In the genomic region with DNA sequence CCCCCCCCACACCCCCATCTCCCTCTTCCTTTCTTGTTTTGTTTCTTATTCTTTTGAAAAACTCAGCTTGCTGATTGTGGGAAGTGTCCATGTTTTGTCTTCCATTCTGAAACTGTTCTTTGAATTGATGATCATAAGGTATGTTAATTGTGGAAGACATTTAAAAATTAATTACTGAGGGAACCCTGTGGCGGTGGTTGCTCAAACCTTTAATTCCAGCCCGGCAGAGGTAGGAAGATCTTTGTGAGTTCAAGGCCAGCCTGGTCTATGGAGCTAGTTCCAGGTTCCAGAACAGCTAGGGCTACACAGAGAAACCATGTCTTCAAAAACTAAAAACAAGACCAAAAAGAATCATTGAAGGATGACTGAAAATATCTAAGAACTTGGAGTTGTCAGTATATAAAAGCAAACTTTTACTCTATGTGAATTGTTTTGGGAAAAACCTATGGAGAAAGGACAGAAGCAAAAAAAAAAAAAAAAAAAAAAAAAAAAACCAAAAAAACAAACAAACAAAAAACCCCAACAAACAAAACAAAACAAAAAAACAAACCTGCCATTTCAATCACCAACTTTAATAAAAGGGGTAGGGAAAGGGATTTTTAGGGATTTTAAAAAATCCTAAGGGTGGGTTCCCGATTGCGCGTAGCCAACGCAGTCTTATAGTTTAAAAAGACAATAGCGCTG, we compare ENCODE assay signal across 8 mouse cellular contexts. TPM values are rescaled to one million over a fixed set of nuclear protein-coding genes. Genes with fewer than 3 reads are reported as not detected.
DNase-seq lines count a peak whose midpoint lies in the region; ATAC-seq lines count a peak whose summit lies in the region.

No protein-coding gene starts in this region.

- no peak overlapping the region for H3K27ac ChIP-seq in kidney, embryonic 15.5 days
- H3K27ac ChIP-seq in brown adipose tissue, adult 24 weeks (replicated peaks; ENCODE audit: low read depth, low read length), result no peak overlapping the region
- H3K27ac ChIP-seq in hindbrain, embryonic 12.5 days, result no peak overlapping the region
- H3K27ac ChIP-seq in midbrain, embryonic 13.5 days, result no peak overlapping the region

- H3K36me3 ChIP-seq in kidney, embryonic 15.5 days, result no peaks in the 10 kb centered on the region
- no peaks in the 10 kb centered on the region for H3K36me3 ChIP-seq in hindbrain, embryonic 12.5 days
- no peaks in the 10 kb centered on the region for H3K36me3 ChIP-seq in midbrain, embryonic 13.5 days

- H3K4me2 ChIP-seq in kidney, embryonic 15.5 days, result peak overlapping the region; percentile 58
- H3K4me2 ChIP-seq in hindbrain, embryonic 12.5 days (replicated peaks), result peak overlapping the region; percentile 42
- peak overlapping the region; percentile 41 for H3K4me2 ChIP-seq in midbrain, embryonic 13.5 days (replicated peaks)

- no peak for ATAC-seq in kidney, embryonic 15.5 days (replicated peaks; ENCODE audit: low FRiP score)
- ATAC-seq in hindbrain, embryonic 12.5 days (ENCODE audit: low FRiP score), result no peak
- ATAC-seq in midbrain, embryonic 13.5 days, result no peak
- ATAC-seq in inflammation-experienced regulatory T-cells, adult 6 months, result no peak
- no peak for ATAC-seq in frontal cortex, adult (ENCODE audit: low TSS enrichment)

- no peaks in the 10 kb centered on the region for H3K9me3 ChIP-seq in kidney, embryonic 15.5 days (replicated peaks)
- no peaks in the 10 kb centered on the region for H3K9me3 ChIP-seq in hindbrain, embryonic 12.5 days (replicated peaks)
- no peaks in the 10 kb centered on the region for H3K9me3 ChIP-seq in midbrain, embryonic 13.5 days

- 0 out of 2 replicates have a peak, but pooled peaks cover 9% of the 10 kb centered on the region for H3K27me3 ChIP-seq in kidney, embryonic 15.5 days
- no peaks in the 10 kb centered on the region for H3K27me3 ChIP-seq in hindbrain, embryonic 12.5 days
- H3K27me3 ChIP-seq in midbrain, embryonic 13.5 days, result no peaks in the 10 kb centered on the region

- no peak for DNase-seq in kidney, postnatal 14 days
- DNase-seq in kidney, adult 11 months, result no peak

- WGBS in kidney, embryonic 15.5 days, result 17% methylated on average over 7 of the region's 7 CpGs
- 13% methylated on average over 7 of the region's 7 CpGs for WGBS in hindbrain, embryonic 12.5 days
- 7% methylated on average over 7 of the region's 7 CpGs for WGBS in midbrain, embryonic 13.5 days

- peak overlapping the region; percentile 21; the same call in 1 of the 2 replicates for H3K9ac ChIP-seq in kidney, embryonic 15.5 days
- no peak overlapping the region for H3K9ac ChIP-seq in hindbrain, embryonic 12.5 days
- H3K9ac ChIP-seq in midbrain, embryonic 13.5 days (replicated peaks), result no peak overlapping the region

- peaks cover 14% of the 10 kb centered on the region; the same call in 1 of the 2 replicates for H3K4me1 ChIP-seq in kidney, embryonic 15.5 days
- no peaks in the 10 kb centered on the region for H3K4me1 ChIP-seq in brown adipose tissue, adult 24 weeks (ENCODE audit: control insufficient read depth, insufficient read depth, insufficient read length, low read length)
- no peaks in the 10 kb centered on the region; the same call in 1 of the 2 replicates for H3K4me1 ChIP-seq in hindbrain, embryonic 12.5 days
- no peaks in the 10 kb centered on the region for H3K4me1 ChIP-seq in midbrain, embryonic 13.5 days (replicated peaks)

- H3K4me3 ChIP-seq in kidney, embryonic 15.5 days (replicated peaks), result peak overlapping the region; percentile 38
- peak overlapping the region; percentile 51 for H3K4me3 ChIP-seq in brown adipose tissue, adult 24 weeks (ENCODE audit: insufficient read depth, low read depth, low read length)
- H3K4me3 ChIP-seq in hindbrain, embryonic 12.5 days, result peak overlapping the region; percentile 18; the same call in 1 of the 2 replicates
- H3K4me3 ChIP-seq in midbrain, embryonic 13.5 days (replicated peaks), result peak overlapping the region; percentile 14; the same call in 1 of the 2 replicates

RNA-seq across cellular contexts. Expression of gene Morf4l1, which starts 11.0 kb away (rescaled TPM):
- 440 and 441 TPM in 2 replicates for polyA plus RNA-seq in kidney, embryonic 15.5 days (2015; fragmentation: Nextera tagmentation; extraction: Ambion mirVana)
- polyA plus RNA-seq in brown adipose tissue, adult 24 weeks (2012; ENCODE audit: insufficient read depth, insufficient read length, missing spikeins), result 242 and 410 TPM in 2 replicates
- polyA plus RNA-seq in hindbrain, embryonic 12.5 days (2016; fragmentation: Nextera tagmentation; extraction: Ambion mirVana), result 512 and 551 TPM in 2 replicates
- 575 and 608 TPM in 2 replicates for polyA plus RNA-seq in midbrain, embryonic 13.5 days (2015; fragmentation: Nextera tagmentation; extraction: Ambion mirVana)
- 100 to 1,000 TPM; 287 to 345 (median 307) TPM for polyA plus RNA-seq in inflammation-experienced regulatory T-cells, adult 6 months (2017; shearing (Covaris generic))

RNA-seq across cellular contexts. Expression of gene Adamts7, which starts 37.3 kb away (rescaled TPM):
- polyA plus RNA-seq in kidney, embryonic 15.5 days (2015; fragmentation: Nextera tagmentation; extraction: Ambion mirVana), result 13.3 and 14.9 TPM in 2 replicates
- 0.40 and 0.79 TPM in 2 replicates for polyA plus RNA-seq in brown adipose tissue, adult 24 weeks (2012; ENCODE audit: insufficient read depth, insufficient read length, missing spikeins)
- 23.4 and 28.0 TPM in 2 replicates for polyA plus RNA-seq in hindbrain, embryonic 12.5 days (2016; fragmentation: Nextera tagmentation; extraction: Ambion mirVana)
- 13.4 and 17.8 TPM in 2 replicates for polyA plus RNA-seq in midbrain, embryonic 13.5 days (2015; fragmentation: Nextera tagmentation; extraction: Ambion mirVana)
- not detected for polyA plus RNA-seq in inflammation-experienced regulatory T-cells, adult 6 months (2017; shearing (Covaris generic))
